Comparison of ENCODE assay signal across 9 mouse cellular contexts in genomic region chr2:153633259-153633658, GRCm38 (mm10). TPM values are rescaled to one million over a fixed set of nuclear protein-coding genes. Genes with fewer than 3 reads are reported as not detected.
A peak's percentile ranks its signal among the peaks of the same experiment; 100 is the strongest.
DNase-seq lines count a peak whose midpoint lies in the region; ATAC-seq and TF ChIP-seq lines count a peak whose summit lies in the region.
"Had no signal": no experiment of that assay in that cellular context is flagged by ENCODE, and none has a peak within 500 bp of the region (broad histone marks: within the 10 kb centered on the region; RNA-seq: fewer than 3 reads in every experiment).

No protein-coding gene starts in this region.

- H3K4me1 ChIP-seq in kidney, postnatal 0 days (replicated peaks; ENCODE audit: insufficient read depth, low read length), result peaks cover 4% of the 10 kb centered on the region
- peaks cover 16% of the 10 kb centered on the region for H3K4me1 ChIP-seq in embryonic facial prominence, embryonic 15.5 days
- H3K4me1 ChIP-seq in intestine, embryonic 16.5 days (ENCODE audit: control insufficient read depth, insufficient read depth, low read length), result peaks cover 5% of the 10 kb centered on the region; the same call in 1 of the 2 replicates
- H3K4me1 ChIP-seq in thymus, adult 2 months (replicated peaks; ENCODE audit: control insufficient read depth, insufficient read depth, low read length), result peaks cover 5% of the 10 kb centered on the region; the same call in 1 of the 2 replicates

- DNase-seq in kidney, postnatal 0 days (ENCODE audit: low spot score), result peak; percentile 40
- DNase-seq in kidney, postnatal 14 days, result no peak
- no peak for DNase-seq in testis, postnatal 10 days (ENCODE audit: low spot score)
- DNase-seq in cerebellum, postnatal 10 days, result no peak
- DNase-seq in thymus, adult 2 months, result no peak

- H3K27me3 ChIP-seq in kidney, postnatal 0 days (ENCODE audit: insufficient read depth, low read length), result no peaks in the 10 kb centered on the region
- no peaks in the 10 kb centered on the region for H3K27me3 ChIP-seq in embryonic facial prominence, embryonic 15.5 days
- no peaks in the 10 kb centered on the region for H3K27me3 ChIP-seq in intestine, embryonic 16.5 days (replicated peaks; ENCODE audit: control insufficient read depth, insufficient read depth, low read length)
- H3K27me3 ChIP-seq in myocyte (ENCODE audit: control insufficient read depth, insufficient read depth, insufficient read length), result peaks cover 5% of the 10 kb centered on the region
- no peaks in the 10 kb centered on the region for H3K27me3 ChIP-seq in thymus, adult 2 months (ENCODE audit: control insufficient read depth, insufficient read depth, low read length)
- H3K27me3 ChIP-seq: Patski had no signal

- peak overlapping the region; percentile 97; the same call in 1 of the 2 replicates for H3K27ac ChIP-seq in kidney, postnatal 0 days
- H3K27ac ChIP-seq in embryonic facial prominence, embryonic 15.5 days (replicated peaks), result no peak overlapping the region
- no peak overlapping the region for H3K27ac ChIP-seq in intestine, embryonic 16.5 days (ENCODE audit: low read length)
- H3K27ac ChIP-seq in thymus, adult 2 months (ENCODE audit: control insufficient read depth, insufficient read depth, low read length), result no peak overlapping the region

- no peaks in the 10 kb centered on the region for H3K9me3 ChIP-seq in kidney, postnatal 0 days (replicated peaks; ENCODE audit: low read length)
- H3K9me3 ChIP-seq in embryonic facial prominence, embryonic 15.5 days (replicated peaks), result no peaks in the 10 kb centered on the region
- H3K9me3 ChIP-seq in intestine, embryonic 16.5 days (ENCODE audit: control insufficient read depth, low read length), result no peaks in the 10 kb centered on the region

- TF ChIP-seq CTCF in kidney, postnatal 0 days (IDR thresholded peaks at IDR 0.05; ENCODE audit: low read depth), result no peak
- TF ChIP-seq CTCF in thymus, adult 2 months (IDR thresholded peaks at IDR 0.05; ENCODE audit: borderline replicate concordance, control insufficient read depth, extremely low read depth, insufficient read depth, low read length, poor library complexity), result no peak

- no peak overlapping the region for H3K9ac ChIP-seq in kidney, postnatal 0 days (ENCODE audit: low read depth, low read length)
- H3K9ac ChIP-seq in embryonic facial prominence, embryonic 15.5 days, result no peak overlapping the region
- H3K9ac ChIP-seq in intestine, embryonic 16.5 days (ENCODE audit: low read depth, low read length), result no peak overlapping the region

- ATAC-seq in kidney, postnatal 0 days (replicated peaks; ENCODE audit: low FRiP score, low read depth), result no peak
- ATAC-seq in embryonic facial prominence, embryonic 15.5 days (ENCODE audit: insufficient number of reproducible peaks, low FRiP score, low TSS enrichment, low read depth), result no peak
- no peak for ATAC-seq in intestine, embryonic 16.5 days

- peak overlapping the region; percentile 70; the same call in 1 of the 2 replicates for H3K4me2 ChIP-seq in kidney, postnatal 0 days (ENCODE audit: low read length)
- peak overlapping the region; percentile 57; the same call in 1 of the 2 replicates for H3K4me2 ChIP-seq in embryonic facial prominence, embryonic 15.5 days (replicated peaks)
- 0 out of 2 replicates have a peak overlapping the region, but pooled peaks have one; percentile 79 for H3K4me2 ChIP-seq in intestine, embryonic 16.5 days (ENCODE audit: low read depth, low read length)
- H3K4me2 ChIP-seq in myocyte (ENCODE audit: low read depth), result peak overlapping the region; percentile 92

- H3K79me2 ChIP-seq in myocyte (ENCODE audit: control insufficient read depth, insufficient read depth), result peaks cover 14% of the 10 kb centered on the region

- 63% methylated on average over 5 of the region's 5 CpGs for WGBS in kidney, postnatal 0 days
- 81% methylated on average over 5 of the region's 5 CpGs for WGBS in embryonic facial prominence, embryonic 15.5 days
- 67% methylated on average over 5 of the region's 5 CpGs for WGBS in intestine, embryonic 16.5 days
- 96% methylated on average over 5 of the region's 5 CpGs for WGBS in thymus, adult 2 months

- peaks cover 8% of the 10 kb centered on the region; the same call in 1 of the 2 replicates for H3K36me3 ChIP-seq in kidney, postnatal 0 days (ENCODE audit: insufficient read depth, low read length)
- H3K36me3 ChIP-seq in embryonic facial prominence, embryonic 15.5 days, result peaks cover 4% of the 10 kb centered on the region
- no peaks in the 10 kb centered on the region for H3K36me3 ChIP-seq in intestine, embryonic 16.5 days (ENCODE audit: control insufficient read depth, insufficient read depth, low read length)
- H3K36me3 ChIP-seq in myocyte (ENCODE audit: control insufficient read depth, insufficient read depth), result no peaks in the 10 kb centered on the region
- peaks cover 2% of the 10 kb centered on the region; the same call in 1 of the 2 replicates for H3K36me3 ChIP-seq in thymus, adult 2 months (ENCODE audit: control insufficient read depth, insufficient read depth, low read length)

- no peak overlapping the region for H3K4me3 ChIP-seq in kidney, postnatal 0 days (replicated peaks; ENCODE audit: low read depth, low read length)
- H3K4me3 ChIP-seq in embryonic facial prominence, embryonic 15.5 days (replicated peaks), result no peak overlapping the region
- H3K4me3 ChIP-seq in intestine, embryonic 16.5 days (ENCODE audit: low read length), result no peak overlapping the region
- peak overlapping the region; percentile 62 for H3K4me3 ChIP-seq in myocyte
- no peak overlapping the region for H3K4me3 ChIP-seq in thymus, adult 2 months (ENCODE audit: control insufficient read depth, insufficient read depth, low read length)

- TF ChIP-seq POLR2A in myocyte (IDR thresholded peaks at IDR 0.05; ENCODE audit: insufficient read length, low read depth), result no peak
- no peak for TF ChIP-seq POLR2A in thymus, adult 2 months (IDR thresholded peaks at IDR 0.05; ENCODE audit: control insufficient read depth, extremely low read depth, insufficient read depth, low read length, poor library complexity)

- H3ac ChIP-seq in myocyte (ENCODE audit: control insufficient read depth, insufficient read length), result no peak overlapping the region

TF ChIP-seq in myocyte, 11 proteins besides CTCF, POLR2A, EP300 and RAD21:
- TF ChIP-seq POLR2AphosphoS2 (IDR thresholded peaks at IDR 0.05; ENCODE audit: insufficient read length, low read depth), result no peak
- TF ChIP-seq MAX (IDR thresholded peaks at IDR 0.05; ENCODE audit: low read depth), result no peak
- TF ChIP-seq TCF3 (IDR thresholded peaks at IDR 0.05; ENCODE audit: insufficient read length, low read depth), result no peak
- no peak for TF ChIP-seq REST (IDR thresholded peaks at IDR 0.05; ENCODE audit: insufficient read depth, insufficient read length)
- no peak for TF ChIP-seq USF1 (IDR thresholded peaks at IDR 0.05; ENCODE audit: low read depth)
- TF ChIP-seq SRF (IDR thresholded peaks at IDR 0.05; ENCODE audit: control insufficient read depth, insufficient read length, low read depth), result no peak
- no peak for TF ChIP-seq MYOG (IDR thresholded peaks at IDR 0.05; ENCODE audit: control insufficient read depth in 1 of 3, insufficient read depth in 1 of 3, insufficient read length in 2 of 3, low read depth in 2 of 3)
- TF ChIP-seq MYOD1 (IDR thresholded peaks at IDR 0.05; ENCODE audit: control insufficient read depth in 1 of 3, insufficient read length in 2 of 3, low read depth in 2 of 3), result no peak
- no peak for TF ChIP-seq E2F4 (IDR thresholded peaks at IDR 0.05; ENCODE audit: insufficient read depth)
- no peak for TF ChIP-seq CEBPB (IDR thresholded peaks at IDR 0.05; ENCODE audit: insufficient read depth, poor library complexity, severe bottlenecking)
- no peak for TF ChIP-seq TCF12 (IDR thresholded peaks at IDR 0.05; ENCODE audit: insufficient read depth, poor library complexity, severe bottlenecking)

RNA-seq across cellular contexts. Expression of gene Commd7, which starts 0.7 kb away (rescaled TPM):
- polyA plus RNA-seq in kidney, postnatal 0 days (2015; fragmentation: Nextera tagmentation; extraction: Ambion mirVana), result 78.7 and 78.8 TPM in 2 replicates
- polyA plus RNA-seq in embryonic facial prominence, embryonic 15.5 days (2015; fragmentation: Nextera tagmentation; extraction: Ambion mirVana), result 79.0 TPM in 2 replicates
- 84.5 and 88.4 TPM in 2 replicates for polyA plus RNA-seq in intestine, embryonic 16.5 days (2015; fragmentation: Nextera tagmentation; extraction: Ambion mirVana)
- 22.3 TPM for polyA plus RNA-seq in myocyte (2012; fragmentation: generic; extraction: Trizol)
- 22.0 and 22.4 TPM in 2 replicates for polyA plus RNA-seq in thymus, adult 2 months (2012; rRNA removed)

RNA-seq across cellular contexts. Expression of gene Dnmt3b, which starts 16.0 kb away (rescaled TPM):
- polyA plus RNA-seq in kidney, postnatal 0 days (2015; fragmentation: Nextera tagmentation; extraction: Ambion mirVana), result 9.4 and 10.5 TPM in 2 replicates
- polyA plus RNA-seq in embryonic facial prominence, embryonic 15.5 days (2015; fragmentation: Nextera tagmentation; extraction: Ambion mirVana), result 7.7 and 8.4 TPM in 2 replicates
- polyA plus RNA-seq in intestine, embryonic 16.5 days (2015; fragmentation: Nextera tagmentation; extraction: Ambion mirVana), result 6.4 and 7.8 TPM in 2 replicates
- polyA plus RNA-seq in myocyte (2012; fragmentation: generic; extraction: Trizol), result 0.62 TPM
- 4.4 and 4.7 TPM in 2 replicates for polyA plus RNA-seq in thymus, adult 2 months (2012; rRNA removed)
